Mouse (Mus musculus) bone marrow macrophage, adult 2 months (primary cell): Measurements from ENCODE around the gene Msi1.

ENCODE experiments used
- CTCF ChIP-seq: IDR thresholded peaks from 2 replicates; pipeline ENCODE4 v1.5.1; 2012; ENCODE audit warnings: low read depth, mild to moderate bottlenecking, low read length, moderate library complexity
- POLR2A ChIP-seq: IDR thresholded peaks from 2 replicates; pipeline ENCODE4 v1.6.1; 2012; ENCODE audit warnings: mild to moderate bottlenecking, low read depth, low read length, borderline replicate concordance

DNA sequence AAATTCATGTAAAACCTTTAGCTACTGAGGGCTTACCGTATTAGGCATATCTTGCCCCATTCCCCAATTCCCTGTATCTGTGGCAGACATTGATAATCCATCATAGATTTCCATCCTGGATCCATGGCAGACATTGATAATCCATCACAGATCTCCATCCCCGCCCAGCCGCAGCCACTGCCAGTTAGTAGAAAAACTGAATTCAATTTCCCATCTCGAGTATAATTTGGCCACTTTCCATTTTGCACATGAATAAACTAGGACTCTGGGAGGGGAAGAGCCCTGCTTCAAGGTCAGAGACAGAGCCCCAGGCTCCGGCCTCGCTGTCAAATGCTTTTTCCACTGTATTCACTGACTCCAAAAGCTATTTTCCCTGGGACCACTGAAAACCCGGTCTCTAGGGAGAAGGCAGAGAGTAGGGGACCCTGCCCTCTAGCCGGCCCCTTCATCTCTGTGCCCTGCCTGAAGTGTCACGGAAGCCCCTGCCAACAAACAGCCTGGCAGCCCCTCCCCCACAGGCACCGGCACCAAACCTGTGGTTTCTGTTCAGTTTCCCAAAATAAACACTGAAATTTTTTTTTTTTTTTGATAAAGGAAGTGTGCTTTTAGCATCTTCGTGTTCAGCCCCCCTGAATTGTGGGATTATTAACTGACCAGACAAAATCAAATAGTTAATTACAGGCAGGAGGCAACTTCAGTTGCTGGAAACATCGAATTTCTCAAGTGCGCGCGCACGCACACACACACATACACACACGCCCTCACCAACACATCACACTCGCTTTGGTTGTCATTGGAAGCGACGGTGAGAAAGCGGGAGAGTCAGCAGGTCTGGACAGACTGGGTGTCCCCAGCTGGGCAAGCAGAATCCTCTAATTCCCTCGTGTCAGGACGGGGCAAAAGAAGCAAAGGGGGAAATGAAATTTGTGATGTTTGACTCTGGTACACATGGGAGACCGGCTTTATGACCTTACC lies 14.0 kb upstream of the Msi1 start:
- no peak for TF ChIP-seq POLR2A
- TF ChIP-seq CTCF, result no peak
